Mouse (Mus musculus) monocyte, adult 5-6 weeks (primary cell): ENCODE data around the gene Gsto1. TPM values are rescaled to one million over a fixed set of nuclear protein-coding genes. Genes with fewer than 3 reads are reported as not detected.
A peak's percentile ranks its signal among the peaks of the same experiment; 100 is the strongest.

Experiments used
- ATAC-seq: fragments of 153-309, 156-312 bp; replicated peaks from 2 replicates; pipeline ENCODE4 v1.8.0; 2017; ENCODE audit warnings: mild to moderate bottlenecking; ENCODE audit not compliant: low TSS enrichment, insufficient number of reproducible peaks, severe bottlenecking, poor library complexity, low FRiP score
- total RNA-seq: library from RNA; stranded (forward); fragments of 200-1000, 200-491, 200-594 nt; gene quantifications from 3 replicates; pipeline ENCODE4 v1.2.3, GENCODE M21; 2017

Gsto1 gene
- total RNA-seq, 1 experiment from 2014 or later: 77.1 TPM

DNA sequence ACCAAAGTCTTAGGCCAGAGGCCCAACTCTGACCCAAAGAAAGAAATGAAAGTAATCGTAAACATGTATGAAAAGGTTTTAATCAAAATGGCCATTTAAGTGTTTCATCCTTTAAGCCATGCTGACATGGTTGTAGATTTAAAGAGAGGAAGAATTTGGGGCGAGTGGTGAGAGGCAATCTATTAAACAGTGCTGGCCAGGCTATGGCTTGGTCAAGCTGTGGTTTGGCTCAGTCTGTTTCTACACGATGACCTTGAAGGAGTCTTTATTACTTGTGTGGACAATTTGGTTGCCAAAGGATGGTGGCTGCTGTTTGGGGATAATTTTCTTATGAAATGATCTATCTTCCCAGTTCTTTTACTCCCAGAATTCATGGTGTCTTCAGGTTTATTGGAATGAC, 1.7 kb upstream of the Gsto1 start:
- no peak for ATAC-seq

DNA sequence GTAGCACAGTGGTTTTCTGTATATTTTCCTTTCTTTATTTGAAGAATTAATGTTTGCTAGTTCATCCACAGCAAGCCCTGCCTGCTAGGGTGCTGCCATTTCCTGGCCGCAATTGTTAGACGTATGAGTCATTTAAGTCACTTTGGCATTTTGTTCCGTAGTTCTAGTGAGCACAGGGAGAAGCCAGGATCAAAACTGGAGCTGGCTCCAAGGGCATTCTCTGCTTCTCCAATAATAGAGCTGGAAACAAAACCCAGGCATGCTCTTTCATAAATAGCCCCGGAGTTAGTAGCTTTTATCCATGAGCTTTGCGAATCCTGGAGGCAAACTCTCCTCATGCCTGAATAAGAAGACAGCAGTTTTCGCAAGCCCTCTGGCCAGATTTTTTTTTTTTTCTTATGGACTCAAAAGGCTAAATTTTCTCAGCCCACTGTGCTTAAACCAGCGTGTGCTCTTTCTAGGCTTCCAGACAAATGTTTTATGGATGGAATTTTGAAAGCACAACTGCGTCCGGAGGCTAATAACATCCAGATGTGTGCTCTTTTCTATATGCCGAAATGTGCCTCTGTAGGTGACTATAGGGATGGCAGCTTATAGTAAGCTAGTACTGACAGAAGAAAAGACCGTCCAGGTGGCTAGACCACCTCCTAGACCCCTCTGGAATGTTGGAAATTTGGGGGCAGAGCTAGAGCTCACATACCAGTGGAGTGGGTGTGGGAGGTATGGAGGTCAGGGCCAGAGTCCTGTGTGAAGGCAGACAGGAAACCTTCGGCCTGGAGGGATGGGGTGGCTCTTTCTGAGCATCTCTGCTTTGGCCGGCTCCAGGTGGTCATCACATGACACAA, 597 bp upstream of the Gsto1 start:
- no peak for ATAC-seq

DNA sequence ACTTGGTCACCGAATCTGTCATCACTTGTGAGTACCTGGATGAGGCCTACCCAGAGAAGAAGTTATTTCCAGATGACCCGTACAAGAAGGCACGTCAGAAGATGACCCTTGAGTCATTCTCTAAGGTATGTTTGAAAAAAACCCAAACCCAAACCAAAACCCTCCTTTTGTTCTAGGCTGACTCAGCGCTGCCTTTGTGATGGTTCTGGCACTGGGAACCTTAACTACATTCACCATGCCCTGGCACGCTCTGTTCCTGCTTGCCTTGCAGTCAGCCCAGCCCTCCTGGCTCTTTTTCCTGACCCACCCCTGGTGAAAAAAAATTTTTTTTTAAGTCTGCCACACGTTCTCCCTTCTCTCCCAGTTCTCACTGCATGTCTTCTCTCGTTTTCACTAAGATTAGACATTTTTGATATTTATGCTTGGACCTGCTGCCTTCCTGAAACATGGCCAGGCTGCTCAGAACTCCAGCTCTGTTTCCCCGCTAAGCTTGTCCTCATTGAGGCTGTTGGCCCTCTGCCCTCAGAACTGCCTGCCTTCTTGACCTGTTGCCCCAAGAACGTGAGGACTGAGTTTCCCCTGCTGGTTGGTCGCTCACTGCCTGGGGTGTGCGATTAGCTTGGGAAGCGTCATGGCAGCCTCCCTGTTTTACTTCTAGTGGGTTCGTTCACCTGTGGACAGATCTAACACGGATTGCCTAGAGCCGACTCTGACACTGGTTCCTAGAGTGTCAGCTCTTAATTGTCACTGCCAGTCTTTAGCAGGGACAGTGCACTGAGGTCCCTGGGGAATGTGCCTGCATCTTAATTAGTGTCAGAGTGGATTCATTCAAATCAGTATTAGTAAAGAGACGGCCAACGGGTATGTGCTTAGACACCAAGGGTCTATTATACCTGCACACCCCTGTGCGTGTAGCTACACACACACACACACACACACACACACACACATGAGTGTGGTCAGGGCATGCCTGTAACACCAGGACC, 3.5 kb downstream of the Gsto1 start:
- ATAC-seq: no peak

DNA sequence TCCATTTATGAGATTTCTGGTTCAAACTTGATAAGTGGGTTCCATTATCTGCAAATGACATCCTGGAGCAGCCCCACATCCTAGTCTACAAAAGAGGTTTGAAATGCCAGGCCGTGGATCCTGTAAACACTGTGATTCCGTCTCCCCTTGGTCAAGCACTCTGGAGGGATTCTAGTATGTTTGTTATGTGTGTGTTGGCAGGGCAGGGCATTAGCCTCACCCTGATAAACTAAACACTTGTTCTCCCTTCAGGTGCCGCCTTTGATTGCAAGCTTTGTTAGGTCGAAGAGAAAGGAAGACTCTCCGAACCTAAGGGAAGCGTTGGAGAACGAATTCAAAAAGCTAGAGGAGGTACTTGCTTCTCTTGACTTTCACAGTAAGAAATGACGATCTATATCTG, 4.4 kb downstream of the Gsto1 start:
- ATAC-seq: no peak

DNA sequence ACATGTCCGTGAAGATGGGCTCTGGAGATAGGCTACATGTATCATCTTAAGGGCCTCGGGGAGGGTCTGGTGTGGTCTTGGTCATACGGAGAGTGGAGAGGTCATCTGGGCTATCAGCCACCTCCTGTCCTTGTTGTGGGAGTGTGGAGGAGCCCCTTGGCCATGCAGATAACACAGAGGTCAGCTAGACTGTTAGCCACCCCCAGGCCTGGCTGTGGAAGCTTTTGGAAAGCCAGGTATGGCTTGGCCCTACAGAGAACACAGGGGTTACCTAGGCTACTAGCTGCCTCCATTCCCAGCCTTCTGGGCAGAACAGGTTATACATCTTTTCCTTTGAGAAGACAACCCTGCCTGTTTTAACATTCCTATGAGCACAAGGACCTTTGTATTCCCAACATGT, 7.8 kb downstream of the Gsto1 start:
- no peak for ATAC-seq

DNA sequence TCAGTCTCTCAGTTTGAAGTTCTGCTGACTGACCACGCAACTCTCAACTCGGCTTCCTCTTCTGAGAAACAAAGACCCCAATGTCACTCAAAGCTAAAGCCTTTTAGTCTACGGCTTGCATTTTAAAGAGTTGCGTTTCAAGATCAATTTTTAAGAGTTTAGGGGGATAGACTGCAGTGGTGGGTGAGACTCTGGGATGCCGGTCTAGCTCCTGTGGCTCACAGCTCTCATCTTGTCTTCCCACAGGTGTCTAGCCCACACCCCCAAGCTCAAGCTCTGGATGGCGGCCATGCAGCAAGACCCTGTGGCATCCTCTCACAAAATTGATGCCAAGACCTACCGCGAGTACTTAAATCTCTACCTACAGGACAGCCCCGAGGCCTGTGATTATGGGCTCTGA, 9.3 kb downstream of the Gsto1 start:
- no peak for ATAC-seq

DNA sequence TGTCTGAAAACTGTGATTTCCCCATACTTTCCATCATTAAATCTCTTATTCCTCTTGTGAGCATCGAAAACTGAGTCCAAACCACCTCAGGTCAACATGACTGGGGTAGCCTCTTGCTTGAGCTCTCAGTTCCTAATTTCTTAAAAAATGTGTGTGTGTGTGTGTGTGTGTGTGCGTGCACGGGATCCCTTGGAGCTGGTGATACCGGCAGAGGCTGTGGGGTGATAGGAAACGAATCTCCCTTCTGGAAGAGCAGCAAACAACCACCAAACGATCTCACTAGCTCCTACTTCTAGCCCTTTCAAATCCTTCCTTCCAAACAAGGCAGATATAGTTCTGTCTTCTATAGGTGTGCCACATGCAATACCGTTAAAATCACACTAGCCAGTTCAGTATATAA, 10.0 kb downstream of the Gsto1 start:
- ATAC-seq: no peak

DNA sequence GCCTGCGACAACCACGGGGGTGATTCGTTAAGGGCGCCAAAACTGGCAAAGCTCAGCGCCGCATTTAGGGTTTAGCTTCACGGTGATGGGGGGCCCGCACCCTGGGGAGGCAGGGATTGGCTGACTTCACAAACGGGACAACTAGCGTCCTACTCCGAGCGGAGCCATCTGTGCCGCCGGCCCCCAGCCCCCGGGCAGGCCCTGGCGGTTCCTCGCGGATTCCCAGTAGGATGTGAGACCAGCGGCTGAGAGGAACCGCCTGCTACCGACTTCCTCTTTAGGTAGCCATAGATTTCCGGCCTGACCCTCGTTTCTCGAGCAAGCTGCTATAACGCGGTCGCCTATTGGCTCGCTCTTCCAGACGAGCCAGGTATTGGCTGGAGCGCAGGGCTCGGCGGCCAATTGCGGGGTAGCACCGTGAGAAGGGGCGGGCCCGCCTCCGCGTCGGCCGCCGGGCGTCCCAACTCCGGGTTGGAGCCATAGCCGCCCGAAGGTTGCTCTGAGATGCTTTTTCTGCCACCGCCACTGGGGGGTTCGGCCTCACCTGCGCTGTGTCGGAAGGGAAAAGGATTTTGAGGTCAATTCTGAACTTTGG, 10.7 kb downstream of the Gsto1 start, which contains the start of gene Gsto2:
TSS of gene Gsto2 (plus strand) at position 182 of the 595 bp plus-strand sequence.
- ATAC-seq: peak; percentile 97

DNA sequence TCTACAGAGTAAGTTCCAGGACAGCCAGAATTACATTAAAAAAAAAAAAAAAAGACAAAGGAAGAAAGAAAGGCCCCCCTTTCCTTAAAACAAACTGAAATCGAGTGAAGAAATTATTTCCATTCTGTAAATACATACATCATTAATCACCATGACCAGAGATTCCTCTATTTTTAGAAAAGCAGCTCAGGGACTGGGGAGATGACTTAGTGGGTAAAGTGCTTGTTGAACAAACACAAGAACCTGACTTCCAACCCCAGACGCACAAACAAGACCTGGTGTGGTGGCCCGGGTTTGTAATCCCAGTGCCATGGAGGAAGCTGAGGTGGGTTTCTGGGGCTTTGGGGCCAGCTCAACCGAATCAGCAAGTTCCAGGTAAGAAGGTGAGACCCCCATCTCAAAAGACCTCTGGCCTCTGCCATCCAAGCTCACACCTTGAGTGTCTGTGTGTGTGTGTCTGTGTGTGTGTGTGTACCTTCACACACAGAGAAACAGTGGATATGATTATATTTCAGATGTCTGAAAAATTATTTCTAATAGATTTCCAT, 12.9 kb downstream of the Gsto1 start:
- no peak for ATAC-seq

DNA sequence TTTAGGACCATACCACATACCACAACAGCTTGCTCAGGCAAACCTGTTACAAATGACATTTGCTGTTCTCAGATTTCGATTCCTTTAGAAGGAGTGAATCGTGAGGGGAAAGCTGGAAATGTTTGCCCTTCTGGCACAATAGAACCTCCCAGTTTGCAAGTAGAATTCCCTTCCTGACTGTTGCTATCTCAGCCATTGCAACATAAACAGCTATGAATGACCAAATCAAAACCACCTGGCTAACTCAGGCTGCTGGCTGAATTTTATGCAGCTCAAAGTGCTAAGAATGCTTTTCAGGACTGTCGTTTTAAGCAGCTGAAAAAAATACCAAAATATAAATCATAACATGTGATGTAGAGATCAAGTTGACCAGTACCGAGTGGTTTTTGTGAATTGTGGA, 14.2 kb downstream of the Gsto1 start:
- ATAC-seq: no peak

DNA sequence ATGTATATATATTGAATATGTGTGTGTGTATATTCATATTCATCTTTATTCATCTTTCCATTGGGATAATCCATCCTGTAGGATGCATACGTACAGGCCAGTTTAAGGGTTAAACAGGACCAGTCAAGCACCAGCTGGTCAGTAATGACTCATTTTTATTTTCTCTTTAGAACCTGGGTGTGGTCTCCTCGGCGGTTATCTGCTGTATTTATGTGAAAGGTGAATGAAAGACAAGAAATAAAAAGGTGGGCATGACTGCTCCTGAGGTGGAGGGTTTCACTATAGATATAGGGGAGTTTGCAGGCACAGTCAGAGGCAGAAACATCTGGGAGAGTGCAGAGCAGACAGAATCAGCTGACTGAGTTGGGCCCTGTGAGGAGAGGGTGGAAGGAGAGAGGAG, 14.7 kb downstream of the Gsto1 start:
- no peak for ATAC-seq

DNA sequence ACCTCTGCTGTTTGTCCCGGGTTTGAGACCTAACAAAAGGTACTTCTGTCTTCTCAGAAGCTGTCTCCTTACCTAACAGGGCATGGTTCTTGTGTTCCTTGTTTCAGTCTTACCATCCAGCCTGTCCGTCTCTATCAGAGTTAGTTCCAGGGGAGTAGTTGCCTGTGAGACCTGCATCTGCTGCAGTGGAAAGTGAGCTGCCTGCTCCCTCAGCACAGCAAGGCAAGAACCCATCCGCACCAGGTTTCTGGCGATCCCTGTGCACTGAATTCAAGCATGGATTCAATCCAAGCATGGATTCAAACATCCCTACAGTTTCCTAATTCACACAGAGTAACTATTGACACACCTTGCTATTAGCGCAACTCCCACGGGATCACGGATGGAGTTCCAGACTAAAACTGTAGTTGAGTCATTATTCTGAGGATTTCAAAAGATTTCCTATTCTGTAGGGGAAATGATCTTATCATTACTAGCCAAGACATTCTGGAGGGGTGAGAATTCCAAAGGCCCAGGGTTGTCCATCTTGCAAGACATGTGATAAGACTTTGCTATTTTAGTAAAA, 15.4 kb downstream of the Gsto1 start:
- ATAC-seq: no peak

DNA sequence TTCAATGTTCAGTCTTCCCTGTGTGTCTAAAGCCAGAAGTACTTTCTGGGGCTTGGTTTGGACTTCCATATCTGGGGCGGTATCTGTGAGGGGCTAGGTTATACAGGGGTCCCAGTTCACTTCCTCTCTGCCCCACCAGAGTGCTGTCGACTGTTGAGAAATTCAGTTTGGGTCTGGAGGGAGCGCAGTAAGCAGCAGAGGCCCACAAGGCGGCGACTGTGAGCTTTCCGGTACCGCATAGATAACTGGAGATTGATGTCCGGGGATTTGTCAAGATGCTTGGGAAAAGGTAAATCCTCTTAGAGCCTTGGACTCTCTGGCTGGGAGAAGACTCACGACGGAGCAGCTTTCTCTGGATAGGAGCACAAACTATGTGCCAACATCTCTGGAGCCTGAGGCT, 16.7 kb downstream of the Gsto1 start:
- ATAC-seq: no peak

DNA sequence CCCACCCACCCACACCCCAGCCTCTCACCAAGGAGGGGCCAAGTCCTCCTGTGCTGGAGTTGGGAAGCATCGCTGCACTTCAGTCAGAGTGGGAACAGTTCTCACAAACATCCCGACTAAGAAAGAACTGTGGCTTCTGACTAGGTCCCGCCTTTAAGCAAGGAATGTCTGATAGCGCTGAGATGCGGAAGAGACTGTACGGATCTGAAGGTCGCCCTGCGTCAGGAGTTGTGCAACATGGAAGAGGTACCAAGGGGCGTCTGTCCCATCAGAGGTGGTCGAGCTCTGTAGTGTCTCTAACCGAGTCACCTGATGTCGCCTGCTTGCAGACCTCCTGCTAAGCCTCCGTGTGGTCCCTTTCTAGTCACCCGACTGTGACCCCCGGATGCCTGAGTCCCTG, 21.5 kb downstream of the Gsto1 start:
- ATAC-seq: no peak

DNA sequence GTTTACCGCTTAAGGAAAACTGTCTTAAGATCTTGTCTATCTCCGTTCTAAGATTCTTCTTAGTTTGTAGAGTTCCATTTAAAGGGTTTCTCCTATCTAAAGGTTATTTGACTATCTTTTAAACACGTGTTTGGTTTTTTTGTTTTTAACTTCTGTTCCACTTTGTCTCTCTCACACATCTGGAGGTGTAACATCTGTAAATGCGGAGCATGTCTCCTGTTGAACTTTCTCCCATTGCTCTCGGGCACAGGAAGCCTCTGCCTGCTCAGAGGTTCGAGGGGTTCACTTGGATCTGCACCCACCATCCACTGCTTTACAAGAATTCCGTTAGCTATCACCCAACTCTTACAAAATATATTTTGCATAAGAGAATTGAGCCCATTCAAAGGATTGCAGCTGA, 26.8 kb downstream of the Gsto1 start:
- ATAC-seq: no peak

DNA sequence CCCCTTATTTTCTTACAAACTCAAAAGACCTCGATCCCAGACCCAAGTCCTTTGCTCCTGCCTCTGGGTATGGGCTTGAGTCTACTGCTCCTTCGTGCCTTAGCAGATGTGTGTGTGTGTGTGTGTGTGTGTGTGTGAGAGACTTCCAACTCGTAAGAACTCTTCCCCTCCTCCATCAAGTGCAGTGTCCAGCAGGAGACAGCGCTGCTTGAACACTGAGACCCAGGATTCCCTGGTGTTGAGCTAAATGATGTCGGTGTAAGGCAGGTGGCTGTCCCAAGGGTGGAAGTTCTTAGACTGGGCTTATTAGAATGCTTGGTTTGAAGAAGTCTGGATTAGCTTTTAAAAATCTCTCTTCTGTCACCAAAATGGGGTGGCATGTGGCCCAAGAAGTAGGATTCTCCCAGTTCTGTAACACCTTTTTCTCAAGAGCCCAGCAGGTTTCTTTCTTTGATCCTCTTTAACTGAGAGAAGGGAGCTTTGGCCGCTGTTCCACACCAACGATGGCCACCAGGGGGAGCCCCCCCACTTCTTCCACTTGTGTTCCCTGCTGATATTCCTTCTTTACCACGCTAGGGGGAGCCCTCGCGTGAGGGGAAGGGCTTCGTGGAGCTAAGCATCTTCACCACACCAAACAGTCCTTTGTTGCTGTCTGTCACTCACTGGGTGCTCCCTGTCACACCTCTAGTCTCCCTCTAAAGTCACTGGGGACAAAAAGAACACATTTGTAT, 27.5 kb downstream of the Gsto1 start:
- peak; percentile 92 for ATAC-seq

DNA sequence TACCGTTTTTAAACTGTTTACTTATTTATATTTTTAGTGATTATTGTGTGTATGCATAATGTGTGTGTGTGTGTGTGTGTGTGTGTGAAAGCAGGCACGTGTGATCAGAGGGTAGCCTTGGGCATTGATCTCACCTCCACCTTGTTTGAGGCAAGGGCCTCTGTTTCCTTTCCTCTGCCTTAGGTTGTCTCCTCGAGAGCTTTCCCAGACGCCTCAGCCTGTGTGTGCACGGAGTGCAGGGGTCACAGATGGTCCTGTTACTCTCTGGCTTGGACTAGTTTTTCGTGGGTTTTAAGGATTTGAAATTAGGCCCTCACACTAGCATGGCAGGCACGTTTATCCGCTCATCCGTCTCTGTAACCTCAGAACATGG, 28.1 kb downstream of the Gsto1 start:
- ATAC-seq: no peak
